Mouse (Mus musculus) liver, postnatal 0 days (tissue): ENCODE data around the gene Adh7.

Source experiments
- CTCF ChIP-seq: sonication (generic); IDR thresholded peaks from 2 replicates; pipeline ENCODE4 v1.5.1; 2016; ENCODE audit warnings: antibody characterized with exemption, low read depth
- EP300 ChIP-seq: IDR thresholded peaks from 2 replicates; pipeline ENCODE4 v1.6.1; 2016; ENCODE audit warnings: antibody characterized with exemption, low read depth, mild to moderate bottlenecking

- TF ChIP-seq CTCF (no peak), EP300 (no peak)
Measured at GRCm38 (mm10) chr3:138264648-138265047, 47.1 kb downstream of the Adh7 start.
